Mouse (Mus musculus) embryo, embryonic 11.5 days (tissue): Measurements from ENCODE around the gene Tspan12.
"Not testable (repeated sequence)": the region's sequence is repeated elsewhere in the genome, so short reads cannot be mapped to it uniquely, and the experiment has no call there.

ENCODE experiments used
- DNase-seq: peaks from one replicate; pipeline ENCODE4 v3.0.0-alpha.2; 2012; ENCODE audit warnings: low read depth, low spot score

Tspan12 gene

DNA sequence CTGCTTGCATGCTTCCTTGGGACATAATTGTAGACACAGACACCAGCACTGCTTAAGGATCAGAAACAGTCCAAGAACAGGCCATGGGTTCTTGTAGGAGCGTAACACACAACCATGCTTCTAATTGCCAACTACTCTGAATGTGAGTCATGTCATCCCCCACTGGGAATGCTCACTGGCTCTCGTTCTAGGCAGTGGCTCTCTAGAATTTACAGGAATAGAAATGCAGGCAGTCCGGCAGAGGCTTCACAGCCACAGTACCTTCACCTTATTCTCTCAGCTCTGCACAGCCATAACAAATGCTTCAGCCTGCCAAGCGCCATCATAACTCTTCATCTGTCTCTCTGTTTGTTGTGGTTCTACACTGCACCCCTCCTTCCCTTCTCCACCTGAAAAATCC lies 23.9 kb downstream of the Tspan12 start:
- no peak for DNase-seq

DNA sequence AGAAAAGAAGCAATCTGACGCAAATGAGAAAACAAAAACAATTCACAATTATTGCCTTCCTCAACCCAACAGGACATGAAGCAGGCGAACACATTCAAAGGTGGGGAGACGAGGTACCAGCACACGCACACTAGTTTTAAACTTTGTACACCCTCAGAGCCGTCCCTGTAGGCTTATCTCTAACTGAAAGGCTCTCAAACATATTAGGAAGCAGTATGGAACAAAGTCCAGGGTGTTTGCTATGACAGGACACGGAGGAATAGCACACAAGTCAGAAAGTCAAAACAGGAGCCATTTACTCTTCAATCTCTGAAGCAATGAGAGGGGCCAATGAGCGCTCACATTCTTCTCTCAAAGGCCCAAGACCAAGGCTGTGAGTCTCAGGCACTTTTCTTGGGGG lies 24.3 kb downstream of the Tspan12 start:
- DNase-seq, result no peak

DNA sequence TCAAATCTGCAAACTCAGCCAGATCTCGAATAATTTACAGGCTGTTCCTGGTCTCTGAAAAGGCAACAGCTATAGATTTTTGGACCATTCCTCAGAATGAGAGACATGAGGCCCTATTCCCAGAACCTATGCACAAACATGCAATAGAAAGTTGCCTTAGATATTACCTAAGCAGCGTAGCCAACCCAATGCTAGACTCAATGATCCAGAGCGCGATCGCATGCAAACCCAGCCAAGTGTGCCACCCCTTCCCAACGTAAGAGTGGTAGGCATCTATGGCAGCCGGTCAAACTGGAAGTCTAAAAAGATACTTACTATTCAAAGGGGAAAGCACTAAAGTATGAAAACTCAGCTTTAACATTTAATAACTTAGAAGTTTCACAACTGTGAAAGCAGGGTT lies 28.6 kb downstream of the Tspan12 start:
- DNase-seq, result no peak

DNA sequence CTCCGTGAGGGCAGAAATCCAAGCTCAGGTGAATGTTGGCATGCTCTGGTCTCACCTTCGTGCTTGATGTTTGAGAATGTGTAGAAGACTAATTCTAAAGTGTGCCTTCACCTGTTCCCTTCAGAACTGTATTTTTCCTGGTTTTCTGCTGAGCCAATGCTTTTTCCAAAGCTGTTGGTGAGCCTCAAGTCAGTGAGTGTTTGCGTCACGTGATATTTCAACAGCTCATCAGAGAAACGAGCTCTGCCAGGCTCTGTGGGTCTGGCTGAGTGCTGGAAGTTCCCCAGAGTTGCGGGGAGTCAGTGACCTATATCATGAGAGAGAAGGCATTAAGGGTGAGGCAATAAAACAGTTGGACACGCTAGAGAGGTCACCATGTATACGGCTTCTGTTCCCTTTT lies 29.0 kb downstream of the Tspan12 start:
- no peak for DNase-seq

DNA sequence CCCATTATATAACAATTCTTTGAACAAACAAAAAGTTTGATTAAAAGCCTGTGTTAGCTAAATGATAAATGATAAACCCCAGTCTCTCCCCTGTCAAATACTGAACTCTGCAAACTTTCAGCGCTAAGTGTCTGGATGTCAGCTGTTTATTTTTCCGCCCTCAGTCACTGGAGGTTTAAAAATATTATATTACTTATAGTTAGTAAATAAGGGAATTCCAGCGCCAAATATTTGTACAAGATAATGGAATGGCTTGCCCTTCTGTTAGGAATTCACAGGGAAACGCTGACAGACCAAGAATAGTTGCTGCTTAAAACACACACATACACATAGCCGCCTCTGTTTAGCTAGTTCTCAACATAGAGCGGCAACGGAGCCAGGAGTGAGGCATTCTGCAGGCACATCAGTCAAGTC lies 29.6 kb downstream of the Tspan12 start:
- DNase-seq, result no peak

DNA sequence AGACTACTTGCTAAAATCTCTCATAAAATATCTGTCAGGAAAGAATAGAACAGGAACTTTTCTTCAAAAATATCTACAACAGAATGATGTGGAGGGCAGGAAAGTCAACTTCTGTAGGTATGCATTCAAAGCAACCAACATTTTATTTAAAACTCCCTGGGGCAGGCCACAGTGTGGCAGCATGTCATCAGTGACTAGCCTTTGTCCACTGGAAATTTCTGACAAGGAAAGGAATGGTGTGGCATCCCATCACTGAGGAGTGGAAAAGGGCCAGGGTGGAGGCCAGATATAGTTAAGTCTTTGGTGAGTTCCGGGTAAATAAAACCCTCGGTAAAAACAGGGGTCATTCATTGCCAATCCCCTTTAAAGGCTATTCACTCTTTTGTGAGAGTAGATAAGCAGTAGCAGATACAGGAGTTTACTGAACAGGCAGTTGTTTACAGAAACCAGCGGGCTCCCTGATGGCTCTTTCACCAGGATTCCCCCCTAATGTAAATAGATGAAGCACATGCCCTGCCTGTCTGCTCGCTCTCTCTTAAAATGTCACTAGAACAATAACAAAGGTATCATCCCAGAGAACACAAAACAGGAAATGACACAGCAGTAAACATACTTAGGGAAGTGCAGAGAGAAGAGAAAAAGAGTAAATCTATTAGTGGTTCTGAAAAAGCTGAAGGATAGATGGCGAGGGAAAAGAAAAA lies 34.1 kb downstream of the Tspan12 start:
- DNase-seq, result no peak

DNA sequence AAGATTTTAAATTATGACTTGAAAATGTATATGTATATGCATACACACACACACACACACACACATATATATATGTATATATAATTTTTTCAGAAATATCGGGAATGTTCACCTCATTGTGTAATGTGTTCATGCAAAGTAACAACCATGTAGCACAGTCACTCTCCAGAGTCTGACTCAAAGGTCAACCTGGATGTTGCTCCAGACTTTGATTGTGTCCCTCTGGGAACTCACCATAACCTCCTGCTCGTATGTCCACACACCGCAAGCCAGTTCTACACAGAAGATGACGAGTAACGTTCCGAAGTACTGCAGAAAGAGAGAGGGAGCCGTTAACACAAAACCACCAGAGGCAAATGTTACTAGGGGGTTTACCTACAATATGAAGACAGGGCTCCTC lies 46.3 kb downstream of the Tspan12 start:
- DNase-seq, result no peak

DNA sequence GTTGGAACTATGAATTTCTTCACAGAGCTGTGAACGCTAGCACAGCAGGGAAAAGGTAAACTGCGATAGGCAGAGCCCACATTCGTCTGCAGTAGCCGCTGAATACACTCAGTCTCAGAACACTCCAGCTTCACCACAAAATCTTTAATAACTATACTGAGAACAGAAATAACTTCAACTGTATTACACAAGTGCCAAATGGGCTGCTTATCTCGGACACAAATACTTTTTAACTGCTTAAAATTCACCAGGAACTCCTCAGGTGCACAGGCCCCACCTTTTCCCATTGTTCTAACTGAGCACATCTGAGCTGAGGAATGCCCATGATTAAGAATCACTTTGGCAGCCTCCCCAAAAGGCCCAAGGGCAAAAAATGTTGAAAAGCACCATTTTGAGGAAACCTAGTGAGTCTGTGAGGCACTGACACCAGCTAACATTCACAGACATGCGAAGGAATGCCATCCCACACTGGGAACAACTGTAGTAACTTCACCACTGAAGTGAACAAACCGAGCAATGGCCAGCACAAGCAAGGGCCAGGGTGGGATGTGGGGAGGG lies 47.2 kb downstream of the Tspan12 start:
- DNase-seq, result no peak

DNA sequence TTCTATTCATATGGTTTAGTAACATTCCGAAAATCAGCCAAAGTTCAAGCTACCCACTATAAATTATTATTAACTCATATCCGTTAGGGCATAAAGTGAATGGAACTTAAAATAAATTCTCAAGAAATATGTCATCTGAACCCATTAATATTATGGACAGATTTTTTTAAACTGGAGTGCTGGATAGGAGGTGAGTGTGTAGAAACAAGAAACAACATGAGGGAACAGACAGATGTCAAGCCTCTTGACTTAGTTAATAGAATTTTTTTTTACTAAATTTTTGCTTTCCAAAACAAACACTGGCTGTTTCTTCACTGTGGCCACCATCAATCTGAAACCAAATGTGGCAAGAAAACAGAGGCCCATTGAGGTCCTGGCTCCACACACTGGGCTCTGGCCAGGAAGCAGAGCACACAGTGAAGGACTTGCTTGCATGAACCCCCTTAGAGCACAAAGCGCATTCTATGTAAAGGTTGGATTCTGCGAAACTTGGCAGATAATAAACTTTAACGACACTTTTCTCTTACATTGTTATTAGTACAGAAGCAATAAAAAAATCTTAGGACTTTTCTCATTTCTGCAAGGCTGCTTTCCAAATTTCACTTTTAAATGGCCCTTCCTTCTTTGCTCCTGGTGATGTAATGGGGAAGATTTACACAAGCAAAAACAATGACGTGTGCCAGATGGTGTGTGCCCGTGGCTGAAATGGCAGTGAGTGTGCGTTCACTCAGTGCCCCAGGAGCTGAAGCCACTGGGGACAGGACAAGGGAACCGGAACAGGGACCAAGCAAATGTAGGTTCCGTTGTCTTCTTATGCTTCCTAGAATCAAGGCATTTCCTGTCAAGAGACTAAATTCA lies 48.6 kb downstream of the Tspan12 start:
- DNase-seq, result no peak

DNA sequence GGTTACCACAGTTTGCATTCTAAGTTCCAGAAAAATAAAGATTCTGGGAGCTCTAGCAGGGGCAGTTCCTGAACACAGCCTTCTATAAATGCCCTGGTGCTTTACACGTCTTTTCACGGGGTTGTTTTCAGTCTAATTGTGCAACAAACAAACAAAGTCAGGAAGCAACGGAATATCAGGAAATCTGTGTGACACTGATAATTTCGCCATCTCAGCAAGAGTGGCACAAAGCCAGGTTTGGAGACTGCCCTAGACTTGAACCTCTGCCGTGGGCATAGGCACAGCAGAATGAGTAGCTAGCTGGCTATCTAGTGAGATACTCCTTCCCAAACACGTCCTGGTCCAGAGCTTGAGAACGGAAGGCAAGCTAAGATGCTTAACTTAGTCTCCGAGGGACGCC lies 53.7 kb downstream of the Tspan12 start:
- no peak for DNase-seq

DNA sequence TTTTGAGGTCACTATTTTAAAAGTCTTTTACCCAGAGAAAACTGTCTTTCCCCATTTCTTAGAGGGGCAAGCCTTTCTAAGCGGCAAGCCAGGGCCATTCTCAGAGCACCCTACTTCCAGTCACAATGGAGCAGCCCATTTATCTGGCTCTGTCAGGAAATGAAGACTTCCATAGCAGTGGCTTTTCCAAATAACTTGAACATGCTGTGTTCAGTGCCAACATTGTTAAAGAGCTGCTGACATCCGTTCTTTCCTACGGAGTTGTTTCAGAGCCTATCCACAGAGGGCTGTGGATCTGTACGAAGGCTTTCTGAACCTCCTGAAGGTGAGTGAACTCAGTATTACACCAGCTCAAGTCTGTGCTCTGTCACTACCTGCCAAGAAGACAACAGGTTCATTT lies 55.2 kb downstream of the Tspan12 start:
- DNase-seq, result no peak

DNA sequence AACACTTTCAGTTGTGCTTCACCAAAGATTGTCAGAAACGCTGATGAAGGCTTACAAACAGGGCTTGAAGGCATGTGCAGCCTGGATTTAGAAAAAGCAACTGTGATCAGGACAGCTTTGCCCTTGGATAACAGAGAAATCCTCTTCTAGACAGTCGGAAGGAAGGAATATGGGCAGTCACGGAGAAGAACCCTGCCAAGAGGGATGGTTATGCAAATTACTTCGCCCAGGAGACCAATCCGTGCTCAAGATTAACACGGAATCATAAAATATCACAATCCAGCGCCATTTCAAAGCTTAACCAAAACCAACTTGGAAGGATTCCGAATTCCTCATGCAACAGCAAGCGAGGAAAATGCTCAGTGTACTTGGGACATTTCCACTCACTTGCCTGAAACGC lies 55.9 kb downstream of the Tspan12 start:
- no peak for DNase-seq

DNA sequence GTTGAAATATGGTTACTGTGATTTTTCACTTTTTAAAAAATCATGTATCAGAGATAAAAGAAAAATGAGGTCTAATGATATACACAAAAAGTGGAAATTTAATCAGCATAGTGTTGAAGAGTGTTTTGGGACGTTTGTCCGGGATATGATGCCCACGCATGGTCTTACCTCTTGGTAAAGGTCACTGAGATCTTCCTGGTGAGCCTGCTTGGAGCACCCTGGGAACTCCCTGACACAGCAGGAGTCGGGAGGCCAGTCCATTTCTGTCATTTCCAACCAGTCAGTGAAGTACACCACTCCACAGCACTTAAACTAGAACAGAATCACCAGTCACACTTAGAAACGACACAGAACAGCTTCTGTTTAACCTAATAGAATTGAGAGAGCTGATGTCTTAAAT lies 56.9 kb downstream of the Tspan12 start:
- DNase-seq, result no peak

DNA sequence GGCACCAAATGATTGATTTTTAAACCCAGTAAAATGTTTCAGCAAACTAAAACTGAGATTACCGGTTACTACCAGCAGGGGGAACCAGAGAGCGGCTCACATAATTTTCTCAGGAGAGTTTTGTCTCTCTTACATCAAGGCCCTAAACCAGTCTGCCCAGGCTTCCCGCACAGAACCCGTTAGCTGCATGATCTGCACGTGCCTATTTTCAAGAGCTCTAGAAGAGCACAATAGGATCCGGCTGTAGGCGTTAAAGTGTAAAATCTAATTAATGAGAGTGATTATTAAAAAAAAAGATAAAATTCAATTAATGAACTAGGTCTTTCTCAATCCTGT lies 57.3 kb downstream of the Tspan12 start:
- DNase-seq, result peak; percentile 53

DNA sequence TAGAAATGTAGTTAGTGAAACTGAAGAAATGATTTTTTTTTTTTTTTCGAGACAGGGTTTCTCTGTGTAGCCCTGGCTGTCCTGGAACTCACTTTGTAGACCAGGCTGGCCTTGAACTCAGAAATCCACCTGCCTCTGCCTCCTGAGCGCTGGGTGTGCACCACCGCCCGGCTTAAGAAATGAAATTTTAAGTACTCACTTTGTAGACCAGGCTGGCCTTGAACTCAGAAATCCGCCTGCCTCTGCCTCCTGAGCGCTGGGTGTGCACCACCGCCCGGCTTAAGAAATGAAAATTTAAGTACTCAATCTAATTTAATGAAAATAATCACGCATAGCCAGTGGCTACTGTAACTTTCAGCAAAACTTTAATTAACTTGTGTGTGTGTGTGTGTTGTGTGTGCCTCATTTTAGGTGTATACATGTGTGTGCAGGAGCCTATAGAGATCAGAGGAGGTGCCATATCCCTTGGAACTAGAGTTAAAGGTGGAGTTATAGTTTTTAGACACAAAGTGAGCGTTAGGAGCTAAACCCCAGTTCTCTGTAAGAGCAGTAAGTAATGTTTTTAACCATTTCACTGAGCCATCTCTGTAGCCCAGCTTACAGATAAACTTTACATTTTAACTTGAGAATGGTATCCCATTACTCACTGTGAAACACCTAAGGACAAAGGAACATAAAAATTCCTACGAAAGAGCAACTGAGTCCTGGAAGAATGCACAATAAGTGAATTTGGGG lies 57.8 kb downstream of the Tspan12 start:
- no peak for DNase-seq

DNA sequence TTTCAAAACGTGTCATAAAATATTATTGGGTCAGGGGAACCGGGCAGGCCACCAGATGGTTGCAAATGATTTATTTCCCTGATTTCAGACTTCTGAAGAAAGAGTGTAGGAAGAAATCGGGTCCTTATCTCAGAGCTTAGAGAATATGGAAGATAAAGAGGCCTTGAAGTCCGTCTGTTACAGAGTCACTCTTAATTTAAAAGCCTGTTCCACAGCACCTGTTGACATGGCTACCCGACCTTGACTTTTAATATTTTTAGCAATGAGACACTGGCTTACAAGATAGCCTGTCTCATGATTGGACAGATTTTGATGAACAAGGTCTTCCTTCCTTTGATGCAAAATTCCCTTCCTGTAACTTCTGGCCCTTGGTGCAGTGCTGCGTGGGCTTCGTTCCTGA lies 61.0 kb downstream of the Tspan12 start:
- DNase-seq, result no peak

DNA sequence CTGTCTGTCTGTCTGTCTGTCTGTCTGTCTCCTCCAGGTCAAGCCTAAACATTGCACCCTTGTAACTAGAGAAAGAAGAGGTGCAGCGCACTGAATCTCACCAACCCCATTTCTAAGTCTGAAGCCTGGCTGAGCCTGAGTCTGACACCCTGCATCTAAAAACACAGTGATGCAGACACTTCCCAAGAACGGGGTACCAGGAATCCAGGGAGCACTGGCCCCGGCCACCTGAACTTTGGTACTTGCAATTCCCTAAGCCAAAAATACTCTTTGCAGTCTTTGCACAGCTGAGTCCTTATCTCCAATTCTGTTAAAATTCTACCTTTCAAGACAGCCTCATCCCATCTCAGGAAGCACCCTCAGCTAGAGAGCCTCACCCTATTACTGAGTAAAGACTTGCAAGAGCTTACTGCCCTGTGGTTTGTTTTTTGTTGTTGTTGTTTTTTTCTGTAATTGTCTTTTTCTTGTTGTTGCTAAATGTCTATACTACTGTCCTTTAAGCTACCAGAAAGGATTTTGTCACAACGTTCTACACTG lies 61.7 kb downstream of the Tspan12 start:
- DNase-seq, result no peak

DNA sequence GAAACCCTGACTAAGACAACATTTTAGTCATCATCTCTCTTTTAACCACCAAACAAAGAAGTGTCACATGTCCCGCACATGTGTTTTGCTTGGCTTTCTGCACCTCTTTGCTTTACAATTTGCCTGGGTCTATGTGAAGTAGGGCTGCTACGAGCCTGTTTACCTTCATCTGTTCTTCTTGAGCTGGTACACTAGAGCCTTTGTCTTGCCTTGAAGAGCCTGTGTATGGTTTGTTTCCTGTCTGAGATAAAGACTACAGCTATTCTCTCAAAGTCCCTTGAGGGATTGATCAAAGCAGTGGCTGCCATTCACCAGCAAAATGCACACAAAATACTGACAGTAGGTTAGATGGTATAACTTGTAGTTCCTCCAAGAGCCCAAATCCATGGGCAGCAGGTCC lies 62.3 kb downstream of the Tspan12 start:
- no peak for DNase-seq

DNA sequence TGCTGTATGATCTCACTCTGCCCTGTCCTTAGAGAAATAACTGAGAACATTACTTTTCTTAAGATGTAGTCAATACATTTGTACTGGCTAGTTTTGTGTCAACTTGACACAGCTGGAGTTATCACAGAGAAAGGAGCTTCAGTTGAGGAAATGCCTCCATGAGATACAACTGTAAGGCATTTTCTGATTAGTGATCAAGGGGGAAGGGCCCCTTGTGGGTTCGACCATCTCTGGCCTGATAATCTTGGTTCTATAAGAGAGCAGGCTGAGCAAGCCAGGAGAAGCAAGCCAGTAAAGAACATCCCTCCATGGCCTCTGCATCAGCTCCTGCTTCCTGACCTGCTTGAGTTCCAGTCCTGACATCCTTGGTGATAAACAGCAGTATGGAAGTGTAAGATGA lies 62.7 kb downstream of the Tspan12 start:
- DNase-seq, result not testable (repeated sequence)

DNA sequence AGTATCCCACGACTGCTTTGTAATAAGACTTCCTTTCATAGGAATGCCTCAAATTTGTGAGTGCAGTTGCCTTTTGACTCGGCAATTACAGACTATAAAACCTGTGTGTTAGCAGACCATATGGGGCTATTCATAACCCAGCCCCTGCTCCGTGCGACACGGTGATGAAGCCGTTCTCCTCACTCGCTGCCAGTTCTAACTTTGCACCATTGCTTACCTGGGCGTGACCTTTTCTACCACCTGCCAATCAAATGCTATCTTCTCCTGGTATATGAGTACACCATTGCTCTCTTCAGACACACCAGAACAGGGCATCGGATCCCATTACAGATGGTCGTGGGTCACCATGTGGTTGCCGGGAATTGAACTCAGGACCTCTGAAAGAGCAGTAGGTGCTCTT lies 64.6 kb downstream of the Tspan12 start:
- no peak for DNase-seq

DNA sequence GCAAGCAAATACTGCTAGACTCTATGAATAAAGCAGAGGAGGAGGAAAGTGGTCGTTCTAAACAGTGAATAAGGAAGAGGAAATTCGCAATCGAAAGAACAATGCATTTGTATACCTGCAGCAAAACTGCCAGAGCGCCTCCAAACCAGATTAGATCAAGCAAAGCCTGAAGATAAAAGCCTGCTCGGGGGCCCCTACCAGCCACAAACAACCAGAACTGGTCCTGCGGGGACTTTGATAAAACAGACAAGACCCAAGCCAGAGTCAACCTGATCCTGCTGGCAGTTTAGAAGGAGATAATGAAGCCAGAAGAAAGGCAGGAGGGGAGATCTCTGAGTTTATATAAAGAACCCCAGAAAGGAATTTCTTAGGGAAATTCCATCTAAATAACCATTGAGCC lies 65.0 kb downstream of the Tspan12 start:
- no peak for DNase-seq
